Mouse (Mus musculus) ES-E14 (cell line): ENCODE results near the gene Fam43a. TPM values are rescaled to one million over a fixed set of nuclear protein-coding genes. Genes with fewer than 3 reads are reported as not detected.

Source experiments
- DNase-seq: peaks from one replicate; pipeline ENCODE4 v3.0.0-alpha.2; 2013; ENCODE audit warnings: low read depth, low spot score
- H3K27ac ChIP-seq: 2 replicates; pipeline ENCODE4 v1.5.1; 2012; ENCODE audit warnings: low read depth, mild to moderate bottlenecking, low read length, moderate library complexity, mixed read lengths; ENCODE audit not compliant: poor library complexity, insufficient read depth, severe bottlenecking
- H3K36me3 ChIP-seq: 2 replicates; pipeline ENCODE4 v1.6.1; 2012; ENCODE audit warnings: mild to moderate bottlenecking, low read length, moderate library complexity, mixed read lengths; ENCODE audit not compliant: control insufficient read depth, poor library complexity, insufficient read depth, severe bottlenecking
- H3K4me1 ChIP-seq, 2 experiments: fragments of 150-350 bp in 1 of 2; sonication (generic) in 1 of 2; 2 replicates each; pipeline ENCODE4 v1.6.1; 2012; ENCODE audit warnings: low read length in 2 of 2, mild to moderate bottlenecking in 1 of 2, mixed read lengths in 1 of 2; ENCODE audit not compliant: control insufficient read depth in 2 of 2, insufficient read depth in 2 of 2, poor library complexity in 1 of 2
- H3K4me3 ChIP-seq, 2 experiments: fragments of 150-350 bp in 1 of 2; sonication (generic) in 1 of 2; 2 replicates each; pipeline ENCODE4 v1.5.1; 2012; ENCODE audit warnings: low read length in 2 of 2, low read depth in 1 of 2, mild to moderate bottlenecking in 1 of 2, mixed read lengths in 1 of 2; ENCODE audit not compliant: insufficient read depth in 1 of 2, poor library complexity in 1 of 2, severe bottlenecking in 1 of 2
- H3K9ac ChIP-seq: 2 replicates; pipeline ENCODE4 v1.6.1; 2012; ENCODE audit warnings: low read depth, mild to moderate bottlenecking, low read length, mixed read lengths; ENCODE audit not compliant: poor library complexity, insufficient read depth, severe bottlenecking
- H3K9me3 ChIP-seq: fragments of 150-350 bp; sonication (generic); 2 replicates; pipeline ENCODE4 v1.6.1; 2012; ENCODE audit warnings: low read depth, mild to moderate bottlenecking, low read length; ENCODE audit not compliant: control insufficient read depth, insufficient read depth
- CHD2 ChIP-seq: IDR thresholded peaks from 2 replicates; pipeline ENCODE4 v1.6.1; 2014; ENCODE audit warnings: mild to moderate bottlenecking, low read depth, low read length, inconsistent platforms
- HCFC1 ChIP-seq: IDR thresholded peaks from 2 replicates; pipeline ENCODE4 v1.6.1; 2012; ENCODE audit warnings: low read length, inconsistent platforms, borderline replicate concordance; ENCODE audit not compliant: insufficient read depth
- MAFK ChIP-seq: IDR thresholded peaks from 2 replicates; pipeline ENCODE4 v1.6.1; 2014; ENCODE audit warnings: mild to moderate bottlenecking, low read depth, low read length, inconsistent platforms; ENCODE audit not compliant: insufficient read depth
- ZC3H11A ChIP-seq: IDR thresholded peaks from 2 replicates; pipeline ENCODE4 v1.6.1; 2012; ENCODE audit warnings: low read depth, mild to moderate bottlenecking, inconsistent platforms, low read length, borderline replicate concordance
- ZNF384 ChIP-seq: IDR thresholded peaks from 2 replicates; pipeline ENCODE4 v1.6.1; 2012; ENCODE audit warnings: low read depth, low read length, inconsistent platforms
- in situ Hi-C, 2 experiments: fragments of 600-800 bp; cut with MboI; formaldehyde crosslinking; loops; one replicate each; pipeline ENCODE4 v1.15.1; 2025; ENCODE audit warnings: low sequenced_read_pairs in 2 of 2, inconsistent platforms in 1 of 2; ENCODE audit not compliant: unreplicated experiment in 2 of 2
- total RNA-seq: library from RNA; depleted of rRNA; stranded (reverse); fragments of 300-350 nt; gene quantifications from 2 replicates; pipeline ENCODE4 v1.2.3, GENCODE M21; 2012; rRNA removed

Fam43a gene
- total RNA-seq, result 20.1 and 22.2 TPM in 2 replicates

DNA sequence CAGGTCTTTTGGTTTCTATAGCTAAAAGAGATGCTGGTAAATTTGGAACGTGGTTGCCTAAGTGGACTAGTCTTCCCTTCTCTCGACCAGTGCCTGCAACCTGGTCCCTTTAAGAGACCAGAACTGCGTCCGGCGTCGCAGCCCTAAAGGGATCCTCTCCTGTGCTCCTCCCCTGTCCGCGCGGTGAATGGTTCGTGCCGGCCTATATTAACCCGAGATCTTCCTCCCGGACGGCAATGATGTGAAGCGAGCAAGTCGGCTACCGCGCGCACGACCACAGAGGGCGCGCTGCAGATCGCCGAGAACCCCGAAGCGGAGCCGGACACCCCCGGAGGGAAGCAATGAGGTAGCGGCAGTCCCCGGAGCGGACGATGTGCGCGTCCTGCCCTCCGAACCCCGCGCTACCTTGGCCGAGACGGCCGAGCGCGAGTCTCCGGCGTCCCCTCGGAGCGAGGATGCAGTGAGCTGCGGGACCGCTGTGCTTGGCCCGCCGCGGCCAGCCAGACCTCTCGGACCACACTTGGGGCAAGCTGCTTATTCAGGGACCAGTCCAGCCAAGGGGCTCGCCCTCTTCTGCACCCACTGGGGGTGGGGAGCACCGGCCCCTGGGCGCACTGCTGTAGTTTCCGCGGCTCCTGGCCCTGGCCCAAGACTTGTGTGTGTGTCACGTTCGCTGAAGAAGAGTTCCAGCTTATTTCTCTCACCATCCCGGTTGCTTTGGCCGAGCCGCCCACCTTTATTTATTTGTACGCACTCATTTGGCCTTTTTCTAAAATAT, at the start of gene Fam43a:
Gene Fam43a (plus strand): TSS at position 233 of the 778 bp plus-strand sequence.
- no peak for TF ChIP-seq CHD2
- TF ChIP-seq ZNF384, result no peak
- no peak for TF ChIP-seq ZC3H11A
- TF ChIP-seq HCFC1, result no peak
- no peak for TF ChIP-seq MAFK
- Histone ChIP-seq H3K9me3 (no peaks in the 10 kb centered on the region), H3K4me3 (peak within 1 kb of the TSS; percentile 66 to 80), H3K4me1 (peaks cover 15 to 34% of the 10 kb centered on the region in 2 experiments; a peak in 3 of 4 replicates), H3K36me3 (peaks cover 11% of the 10 kb centered on the region), H3K27ac (no peak within 1 kb of the TSS), H3K9ac (peak within 1 kb of the TSS; percentile 75)
- peak; percentile 90 for DNase-seq
- in situ Hi-C loops, result loop anchor here in 1 of 2 experiments (10.0 to 25.0 kb wide), 2 partner anchors 475 to 763 kb away; no protein-coding TSS in a partner anchor

DNA sequence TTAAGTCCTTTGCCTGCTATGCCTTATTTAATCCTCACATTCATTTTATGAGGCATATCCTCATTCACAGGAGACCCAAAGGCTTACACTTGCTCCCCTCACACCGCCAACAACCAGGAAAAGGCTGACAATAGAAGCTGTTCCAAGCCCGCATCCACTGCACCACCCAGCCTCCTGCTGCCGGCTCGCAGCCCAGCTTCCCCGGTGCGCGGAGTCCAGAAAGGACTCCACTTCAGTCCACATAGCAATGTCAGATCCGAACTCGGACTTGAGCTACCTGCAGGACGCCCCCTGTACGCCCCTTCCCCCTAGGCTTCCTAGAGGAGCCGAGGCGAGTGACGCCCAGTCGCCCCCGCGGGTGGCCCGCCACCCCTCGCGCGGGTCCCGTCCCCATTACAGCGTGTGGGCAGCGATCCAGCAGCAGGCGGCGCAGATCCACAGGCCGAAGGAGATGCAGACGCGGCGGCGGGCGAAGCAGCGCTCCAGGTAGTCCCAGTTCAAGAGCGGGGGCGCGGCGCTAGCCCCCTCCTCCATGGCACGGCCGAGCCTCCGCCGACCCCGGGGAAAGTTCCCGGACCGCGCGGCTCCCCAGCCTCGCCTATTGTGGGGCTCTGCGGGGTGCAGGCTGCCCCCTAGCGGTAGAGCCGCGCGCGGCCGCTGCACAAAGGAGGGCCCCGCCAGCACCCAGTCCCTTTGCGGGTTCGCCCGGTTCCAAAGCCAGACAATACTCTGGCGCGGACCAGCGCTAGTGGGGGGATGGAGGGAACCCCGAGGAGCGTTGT, 49.4 kb upstream of the Fam43a start:
- DNase-seq, result no peak

GRCm38 (mm10) chr16:30550748-30551192, 48.8 kb upstream of the Fam43a start, which contains the start of gene Tmem44:
TSS of gene Tmem44 (minus strand) at chr16:30550842.
- H3K9ac ChIP-seq, result peak within 1 kb of the TSS; percentile 90
- H3K4me3 ChIP-seq, result peak within 1 kb of the TSS; percentile 81 to 91
- TF ChIP-seq MAFK (no peak), ZNF384 (no peak), CHD2 (no peak), HCFC1 (no peak), ZC3H11A (no peak)
- DNase-seq, result no peak
- H3K4me1 ChIP-seq, result peaks cover 0 to 11% of the 10 kb centered on the region in 2 experiments; a peak in 1 of 4 replicates
- H3K27ac ChIP-seq, result no peak within 1 kb of the TSS
- H3K9me3 ChIP-seq, result 0 out of 2 replicates have a peak, but pooled peaks cover 3% of the 10 kb centered on the region
- no peaks in the 10 kb centered on the region for H3K36me3 ChIP-seq
- in situ Hi-C loops, result no loop called here

More for the DNA sequence above, 49.4 kb upstream of the Fam43a start:
- H3K9ac ChIP-seq, result peak overlapping the region; percentile 90
- in situ Hi-C loops, result no loop called here
- peak overlapping the region; percentile 81 to 91 for H3K4me3 ChIP-seq
- 0 out of 2 replicates have a peak, but pooled peaks cover 3% of the 10 kb centered on the region for H3K9me3 ChIP-seq
- H3K27ac ChIP-seq, result no peak overlapping the region
- H3K4me1 ChIP-seq, result peaks cover 0 to 11% of the 10 kb centered on the region in 2 experiments; a peak in 1 of 4 replicates
- TF ChIP-seq HCFC1 (peak; percentile 41; the same call in 1 of the 2 replicates), ZNF384 (no peak)
- H3K36me3 ChIP-seq, result no peaks in the 10 kb centered on the region

DNA sequence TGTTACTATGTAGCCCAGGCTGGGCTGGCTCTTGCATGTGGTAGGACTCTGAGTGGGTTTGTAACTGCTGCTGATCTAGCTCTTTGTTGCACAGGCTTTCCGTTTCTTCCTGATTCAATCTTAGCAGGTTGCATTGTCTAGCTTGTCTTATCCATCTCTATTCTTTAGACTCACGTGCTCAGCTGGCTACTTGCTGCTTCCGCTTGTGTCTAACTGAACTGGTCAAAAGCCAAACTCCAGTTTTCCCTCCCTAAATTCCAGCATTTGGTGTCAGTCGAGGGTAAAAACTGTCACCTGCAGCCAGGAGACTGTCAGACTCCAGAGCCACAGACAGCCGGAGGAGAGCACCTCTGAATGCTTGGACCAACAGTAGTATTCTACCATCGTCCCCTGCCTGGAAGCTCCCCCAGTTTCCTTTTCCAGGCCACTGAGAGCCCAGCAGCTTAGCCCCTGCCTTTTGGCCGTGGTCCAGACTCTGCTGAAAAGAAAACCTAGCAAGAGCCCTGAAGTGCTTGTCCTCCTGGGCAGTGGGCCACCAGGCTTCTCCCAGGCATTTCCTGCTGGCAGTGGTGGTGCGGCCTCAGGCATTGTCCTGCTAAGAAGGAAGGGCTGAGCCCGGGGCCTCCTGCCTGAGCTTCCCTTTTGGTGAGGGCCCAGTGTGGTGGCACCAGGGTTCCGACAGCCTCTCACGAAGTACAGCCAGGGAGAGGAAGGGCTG, 46.7 kb upstream of the Fam43a start:
- in situ Hi-C loops, result no loop called here
- Histone ChIP-seq H3K9ac (no peak overlapping the region; the same call in 1 of the 2 replicates), H3K4me1 (peaks cover 0 to 9% of the 10 kb centered on the region in 2 experiments; a peak in 1 of 4 replicates), H3K36me3 (peaks cover 3% of the 10 kb centered on the region; the same call in 1 of the 2 replicates), H3K27ac (no peak overlapping the region), H3K9me3 (0 out of 2 replicates have a peak, but pooled peaks cover 3% of the 10 kb centered on the region), H3K4me3 (no peak overlapping the region)
- no peak for DNase-seq
- no peak for TF ChIP-seq MAFK
- no peak for TF ChIP-seq HCFC1
- no peak for TF ChIP-seq ZC3H11A
- TF ChIP-seq CHD2, result no peak
